Mouse (Mus musculus): ENCODE results near the gene Olfr857. TPM values are rescaled to one million over a fixed set of nuclear protein-coding genes. Genes with fewer than 3 reads are reported as not detected.

The Olfr857 gene
- polyA plus RNA-seq (2014; fragmentation: Illumina TruSeq; extraction: RNeasy Lipid Tissue Mini Kit (QIAGEN cat#74804); ENCODE audit: low read depth, low replicate concordance) = not detected

GRCm38 (mm10) chr9:19709133-19709532, at the start of gene Olfr857:
Olfr857 (plus strand) TSS chr9:19709433.

Other genes starting within 250 kb of the Olfr857 start
- gene Olfr850, start 231.2 kb upstream of the Olfr857 start, polyA plus RNA-seq (2014; fragmentation: Illumina TruSeq; extraction: RNeasy Lipid Tissue Mini Kit (QIAGEN cat#74804); ENCODE audit: low read depth, low replicate concordance) = not detected
- gene Olfr851, start 216.1 kb upstream of the Olfr857 start, polyA plus RNA-seq (2014; fragmentation: Illumina TruSeq; extraction: RNeasy Lipid Tissue Mini Kit (QIAGEN cat#74804); ENCODE audit: low read depth, low replicate concordance) = not detected
- not detected for gene Olfr853, start 168.4 kb upstream of the Olfr857 start, polyA plus RNA-seq (2014; fragmentation: Illumina TruSeq; extraction: RNeasy Lipid Tissue Mini Kit (QIAGEN cat#74804); ENCODE audit: low read depth, low replicate concordance)
- gene Olfr854, start 142.1 kb upstream of the Olfr857 start, polyA plus RNA-seq (2014; fragmentation: Illumina TruSeq; extraction: RNeasy Lipid Tissue Mini Kit (QIAGEN cat#74804); ENCODE audit: low read depth, low replicate concordance) = not detected
- not detected for gene Olfr855, start 126.8 kb upstream of the Olfr857 start, polyA plus RNA-seq (2014; fragmentation: Illumina TruSeq; extraction: RNeasy Lipid Tissue Mini Kit (QIAGEN cat#74804); ENCODE audit: low read depth, low replicate concordance)
- 35.9 TPM for gene Zfp317, start 87.3 kb upstream of the Olfr857 start, polyA plus RNA-seq (2014; fragmentation: Illumina TruSeq; extraction: RNeasy Lipid Tissue Mini Kit (QIAGEN cat#74804); ENCODE audit: low read depth, low replicate concordance)
- gene Olfr58, start 70.8 kb downstream of the Olfr857 start, polyA plus RNA-seq (2014; fragmentation: Illumina TruSeq; extraction: RNeasy Lipid Tissue Mini Kit (QIAGEN cat#74804); ENCODE audit: low read depth, low replicate concordance) = not detected
- not detected for gene Olfr859, start 95.5 kb downstream of the Olfr857 start, polyA plus RNA-seq (2014; fragmentation: Illumina TruSeq; extraction: RNeasy Lipid Tissue Mini Kit (QIAGEN cat#74804); ENCODE audit: low read depth, low replicate concordance)
- not detected for gene Olfr860, start 140.3 kb downstream of the Olfr857 start, polyA plus RNA-seq (2014; fragmentation: Illumina TruSeq; extraction: RNeasy Lipid Tissue Mini Kit (QIAGEN cat#74804); ENCODE audit: low read depth, low replicate concordance)
- gene Olfr862, start 178.6 kb downstream of the Olfr857 start, polyA plus RNA-seq (2014; fragmentation: Illumina TruSeq; extraction: RNeasy Lipid Tissue Mini Kit (QIAGEN cat#74804); ENCODE audit: low read depth, low replicate concordance) = not detected
- not detected for gene Olfr77, start 207.4 kb downstream of the Olfr857 start, polyA plus RNA-seq (2014; fragmentation: Illumina TruSeq; extraction: RNeasy Lipid Tissue Mini Kit (QIAGEN cat#74804); ENCODE audit: low read depth, low replicate concordance)